Mouse (Mus musculus): ENCODE measurements at regions not wholly inside any gene's neighbourhood (a gene's known extent, or its start where the extent isn't known, plus 50 kb on each side); places are given as distances from the start of the nearest gene placed in this dataset.

DNA sequence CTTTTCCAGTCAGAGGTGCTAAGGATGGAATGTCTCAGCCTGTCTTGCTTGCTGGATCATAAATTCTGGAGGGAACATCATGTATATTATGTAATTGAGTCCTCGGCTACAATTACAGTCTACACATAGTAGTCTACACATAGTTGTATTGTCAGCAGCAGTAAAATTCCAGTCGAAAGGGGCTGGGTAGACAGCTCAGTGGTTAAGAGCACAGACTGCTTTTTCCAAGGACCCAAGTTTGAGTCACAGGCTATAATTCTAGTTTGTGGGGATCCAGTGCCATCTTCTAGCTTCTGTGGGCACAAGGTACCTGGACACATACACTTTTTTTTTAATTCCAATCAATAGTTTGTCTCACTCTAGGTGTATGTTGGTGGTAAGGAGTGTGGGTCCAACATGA lies 91.3 kb upstream of the Gls start:
- TF ChIP-seq CHD2 (IDR thresholded peaks at IDR 0.05; ENCODE audit: low read depth, low read length) (no peak), MAFK (IDR thresholded peaks at IDR 0.05; ENCODE audit: insufficient read depth, low read depth, low read length) (no peak), ZC3H11A (IDR thresholded peaks at IDR 0.05; ENCODE audit: borderline replicate concordance, low read depth, low read length) (no peak)
